Mouse (Mus musculus) thymus, postnatal 25 days (tissue): Measurements from ENCODE around the gene Rfx2.

Source experiments
- DNase-seq: peaks from one replicate; pipeline ENCODE4 v3.0.0; 2022

Gene Rfx2

DNA sequence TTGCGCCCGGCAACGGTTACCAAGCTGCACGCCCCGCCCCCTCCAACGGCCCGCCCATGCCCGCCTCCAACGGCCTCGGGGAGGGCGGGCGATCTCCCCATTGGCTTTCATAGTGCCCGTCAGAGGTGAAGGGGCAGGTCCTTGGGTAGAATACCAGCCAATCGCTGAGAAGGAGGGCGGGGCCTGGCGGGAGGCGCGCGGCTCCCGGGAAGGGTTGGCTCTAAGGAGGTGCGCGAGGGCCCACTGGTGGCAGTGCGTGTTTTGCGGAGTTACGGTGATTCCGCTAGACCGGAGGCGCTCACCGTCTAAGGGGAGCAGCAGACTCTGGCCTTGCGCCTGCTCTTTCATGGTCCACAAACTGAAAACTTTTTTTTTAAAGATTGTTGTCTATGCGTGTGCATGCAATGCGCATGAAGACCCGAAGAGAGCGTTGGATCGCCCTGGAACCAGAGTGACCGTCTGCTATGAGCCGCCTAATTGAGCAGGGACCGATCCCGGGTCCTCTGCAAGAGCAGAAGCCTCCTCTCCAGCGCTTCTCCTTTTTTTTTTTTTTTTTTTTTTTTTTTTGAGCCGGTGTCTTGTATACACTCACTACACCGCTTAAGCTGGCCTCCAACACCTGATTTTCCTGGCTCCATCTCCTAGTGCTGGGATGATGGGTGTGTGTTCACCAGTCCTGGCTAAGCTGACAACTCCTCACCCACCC, 451 bp upstream of the Rfx2 start:
- DNase-seq, result peak; percentile 99

DNA sequence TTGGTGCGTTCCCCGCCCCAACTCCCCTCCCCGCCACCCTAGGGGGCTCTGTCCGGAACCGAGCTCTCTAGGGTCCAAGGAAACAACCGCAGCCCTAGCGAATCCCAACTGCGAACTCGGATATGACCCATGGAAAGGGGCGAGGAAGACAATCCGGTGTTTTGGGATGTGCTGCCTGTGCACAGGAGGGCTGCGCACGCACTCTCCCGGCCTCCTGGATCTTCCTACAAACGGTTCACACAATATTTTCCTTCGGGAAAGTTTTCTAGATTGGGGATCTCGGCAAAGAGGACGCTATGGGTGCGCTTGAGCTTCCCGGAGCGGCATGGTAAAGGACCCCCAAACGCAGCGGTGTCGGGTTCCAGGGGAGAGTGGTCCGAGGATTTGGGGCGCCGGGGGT, 1.0 kb downstream of the Rfx2 start:
- DNase-seq, result no peak

DNA sequence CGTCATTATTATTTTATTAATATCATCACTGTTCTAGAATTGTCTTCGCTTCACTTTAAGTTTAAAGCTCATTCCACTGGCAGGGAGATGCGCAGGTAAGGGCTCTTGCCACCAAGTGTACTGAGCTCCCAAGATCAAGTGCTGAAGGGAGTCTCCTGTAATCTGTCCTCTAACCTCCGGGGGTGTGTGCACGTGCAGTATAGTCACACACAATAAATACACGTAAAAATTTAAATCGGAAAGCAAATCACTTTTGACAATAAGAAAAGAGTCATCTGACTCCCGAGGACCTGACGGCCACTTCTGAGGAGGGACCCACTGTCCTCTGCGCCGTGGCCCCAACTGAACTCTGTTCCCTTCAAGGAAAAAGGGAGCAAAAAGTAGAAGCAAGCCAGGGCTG, 1.6 kb downstream of the Rfx2 start:
- DNase-seq, result no peak

- DNase-seq, result no peak
Measured at GRCm38 (mm10) chr17:56826718-56827117, 4.1 kb downstream of the Rfx2 start.

DNA sequence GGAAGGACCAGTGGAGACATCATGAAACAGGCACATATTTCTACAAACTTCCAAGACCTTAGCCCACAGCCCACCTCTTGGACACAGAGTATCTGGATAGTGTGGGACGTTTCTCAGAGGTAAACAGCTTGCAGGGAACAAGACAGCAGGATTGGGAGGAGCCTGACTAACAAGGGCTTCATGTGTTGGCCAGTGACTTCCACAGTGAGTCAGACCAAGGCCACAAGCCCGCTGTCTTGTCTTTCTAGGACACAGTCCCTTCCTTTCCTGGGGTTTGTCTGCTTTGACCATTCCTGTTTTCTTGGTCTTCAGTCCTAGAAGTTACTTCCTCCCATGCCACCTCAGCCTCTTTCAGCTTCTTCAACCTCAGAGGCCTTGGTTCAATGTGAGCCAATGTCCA, 7.5 kb downstream of the Rfx2 start:
- DNase-seq, result no peak

DNA sequence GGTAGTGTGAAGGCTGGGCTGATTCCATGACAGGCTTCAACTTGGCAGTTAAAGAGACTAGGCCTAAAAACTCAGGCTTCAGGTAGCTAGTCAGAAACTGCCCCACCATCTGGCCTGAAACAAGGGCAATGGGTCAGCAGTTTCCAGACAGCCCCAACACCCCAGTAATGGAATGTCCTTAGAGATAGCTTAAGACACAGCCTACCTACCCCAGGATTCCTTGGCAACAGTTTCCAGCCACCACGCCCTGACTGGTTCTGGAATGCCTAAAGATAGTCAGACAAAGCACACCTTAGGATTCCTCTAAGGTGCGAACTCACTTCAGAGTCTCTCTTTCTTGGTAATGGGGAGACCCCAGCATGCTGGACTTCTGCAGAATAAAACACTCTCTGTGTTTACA, 8.4 kb downstream of the Rfx2 start:
- DNase-seq, result no peak

DNA sequence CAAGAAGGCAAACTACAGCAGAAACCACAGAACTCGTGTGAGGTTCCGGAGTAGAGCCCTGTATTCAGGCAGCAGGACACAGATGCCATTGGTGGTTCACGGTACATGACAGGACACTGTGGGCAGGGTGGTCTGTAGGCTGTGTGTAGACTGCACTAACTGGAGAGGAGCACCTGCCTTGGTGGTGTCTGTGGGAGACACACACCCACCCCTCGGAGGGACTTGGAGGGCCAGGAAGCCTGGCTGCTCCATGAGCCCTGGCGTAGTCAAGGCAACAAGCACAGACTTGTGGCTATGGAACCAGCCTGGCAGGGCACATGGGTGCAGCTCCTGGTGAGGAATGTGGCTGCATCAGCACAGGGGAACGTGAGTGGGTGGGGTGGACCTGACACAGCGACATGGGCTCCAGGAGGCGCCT, 11.1 kb downstream of the Rfx2 start:
- peak; percentile 57 for DNase-seq

DNA sequence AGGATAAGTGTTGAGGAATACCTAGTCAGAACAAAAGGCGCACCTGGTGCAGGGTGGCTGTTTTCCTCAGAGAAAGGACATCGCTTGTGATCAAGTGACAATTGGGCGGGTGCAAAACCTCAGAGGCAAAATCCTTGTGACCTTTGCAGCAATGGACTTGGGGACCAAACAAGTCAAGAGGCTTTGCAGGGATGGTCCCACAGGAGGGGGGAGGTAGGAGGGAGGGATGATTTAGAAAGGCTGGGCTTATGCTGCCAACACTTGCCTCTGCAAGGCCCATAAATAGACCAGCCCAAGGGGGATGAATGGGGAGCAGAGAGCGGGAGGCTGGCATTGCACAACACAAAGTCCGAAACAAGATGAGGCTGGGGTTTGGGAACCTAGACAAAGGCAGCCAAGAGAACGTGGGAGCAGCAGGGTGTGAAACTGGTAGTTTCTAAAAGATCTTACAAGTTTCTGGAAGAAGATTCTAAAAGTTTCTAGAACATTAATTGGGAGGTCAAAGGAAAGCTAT, 11.7 kb downstream of the Rfx2 start:
- no peak for DNase-seq

- no peak for DNase-seq
Measured at GRCm38 (mm10) chr17:56818067-56818636, 12.7 kb downstream of the Rfx2 start.

GRCm38 (mm10) chr17:56815057-56815345, 15.8 kb downstream of the Rfx2 start:
- DNase-seq, result no peak

DNA sequence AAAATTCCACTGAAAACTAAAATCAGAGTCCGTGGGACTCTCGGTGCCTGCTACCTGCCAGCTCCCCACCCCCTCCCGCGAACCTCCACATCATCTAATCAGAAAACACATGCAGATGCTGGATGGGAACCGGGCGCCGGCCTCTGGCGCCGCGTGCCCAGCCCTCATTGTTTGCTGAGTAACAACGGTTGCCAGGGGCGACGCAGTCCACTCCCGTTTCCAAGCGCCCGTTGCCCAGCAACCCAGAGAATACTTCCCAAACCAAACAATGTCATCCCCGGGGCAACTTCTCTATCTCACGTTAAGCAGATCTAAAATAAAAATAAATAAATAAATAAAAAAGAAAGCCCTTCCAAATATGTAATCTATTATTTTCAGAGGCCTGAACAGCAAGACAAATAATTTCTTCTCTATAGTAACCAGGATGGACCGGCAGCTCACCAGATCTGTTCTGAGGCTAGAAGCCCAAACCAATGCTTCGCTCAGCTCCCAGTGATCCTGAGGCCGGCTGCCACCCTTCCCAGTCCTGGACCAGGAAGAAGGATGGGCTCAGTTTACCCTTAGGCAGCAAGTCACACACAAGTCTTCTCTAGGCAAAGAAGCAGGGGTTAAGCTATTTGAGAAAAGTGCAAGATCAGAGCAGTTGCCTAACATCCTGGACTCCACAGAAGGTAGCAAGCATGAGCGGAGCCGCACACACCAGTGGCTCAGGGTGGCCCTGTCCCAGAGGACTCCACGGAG, 16.3 kb downstream of the Rfx2 start:
- no peak for DNase-seq

DNA sequence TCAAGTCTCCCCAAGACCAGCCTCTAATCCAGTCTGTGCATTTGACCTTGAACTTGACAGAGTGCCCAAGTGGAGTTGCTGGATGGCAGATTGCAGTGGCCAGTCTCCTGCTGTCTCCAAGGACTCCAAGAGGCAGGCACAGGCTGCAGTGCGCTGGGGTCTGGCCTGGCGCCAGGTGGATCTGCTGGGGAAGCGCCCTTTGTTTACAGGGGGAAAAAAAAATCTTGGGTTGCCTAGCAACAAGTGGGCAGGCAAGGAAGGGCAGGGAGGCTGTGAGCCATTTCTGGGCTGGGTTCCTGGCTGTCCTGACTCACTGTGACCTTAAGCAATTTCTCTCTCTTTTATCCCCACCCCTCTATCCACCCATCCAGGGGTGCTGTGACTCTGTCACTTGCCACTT, 20.6 kb downstream of the Rfx2 start:
- peak; percentile 28 for DNase-seq

GRCm38 (mm10) chr17:56808518-56808917, 22.3 kb downstream of the Rfx2 start:
- peak; percentile 68 for DNase-seq

DNA sequence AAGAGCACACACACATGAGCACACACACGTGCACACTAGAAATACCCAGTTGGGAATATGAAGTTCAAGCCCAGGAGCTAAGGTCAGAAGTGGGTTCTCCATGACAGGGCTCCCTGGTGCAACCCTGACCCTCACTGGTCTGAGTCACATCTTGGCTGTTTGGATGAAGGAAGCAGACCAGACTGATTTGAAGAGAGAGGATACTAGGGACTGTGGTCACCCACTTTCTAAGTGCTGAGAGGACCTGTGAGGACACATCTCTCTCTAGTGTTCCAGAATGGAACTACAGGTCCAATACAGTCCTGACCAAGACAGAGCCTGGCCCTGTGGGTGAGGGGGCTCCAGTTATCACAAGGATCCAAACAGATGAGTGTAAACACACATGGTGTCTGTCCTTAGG, 25.0 kb downstream of the Rfx2 start:
- DNase-seq, result no peak

DNA sequence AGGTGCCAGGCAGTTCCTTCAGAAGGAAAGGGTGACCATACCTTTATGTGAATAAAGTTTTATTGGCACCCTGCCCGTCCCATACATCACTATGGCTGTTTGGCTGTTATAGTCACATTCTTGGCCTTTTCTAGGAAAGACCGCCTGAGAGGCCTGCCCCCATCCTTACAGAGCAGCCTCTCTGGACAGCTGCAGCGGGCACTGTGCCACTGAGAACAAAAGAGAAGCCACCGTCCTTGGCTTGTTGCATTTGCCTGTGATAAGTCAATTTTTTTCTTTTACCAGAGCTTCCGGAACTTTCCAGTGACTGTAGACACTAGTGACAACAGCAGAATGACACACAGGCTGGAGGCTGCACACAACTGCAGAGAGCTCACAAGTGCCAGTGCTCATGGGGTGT, 25.9 kb downstream of the Rfx2 start:
- DNase-seq, result no peak

DNA sequence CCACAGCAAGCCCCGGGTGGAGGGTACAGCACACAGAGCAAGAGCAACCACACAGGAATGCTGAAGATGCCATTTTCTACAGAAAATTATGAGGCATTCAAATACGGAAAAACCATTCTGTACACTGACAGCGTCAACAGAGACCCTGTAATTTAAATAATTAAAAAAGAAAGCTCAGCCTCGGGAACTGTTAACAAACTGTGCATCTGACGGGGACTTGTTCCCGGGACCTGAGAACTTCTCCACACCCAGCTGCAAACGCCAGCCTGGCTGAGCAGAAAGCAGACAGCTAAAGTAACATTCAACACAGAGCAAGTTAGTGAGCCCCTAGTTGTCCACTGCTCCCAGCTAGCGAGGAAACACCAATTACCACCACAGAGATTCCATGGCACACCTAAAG, 28.7 kb downstream of the Rfx2 start:
- DNase-seq, result no peak

DNA sequence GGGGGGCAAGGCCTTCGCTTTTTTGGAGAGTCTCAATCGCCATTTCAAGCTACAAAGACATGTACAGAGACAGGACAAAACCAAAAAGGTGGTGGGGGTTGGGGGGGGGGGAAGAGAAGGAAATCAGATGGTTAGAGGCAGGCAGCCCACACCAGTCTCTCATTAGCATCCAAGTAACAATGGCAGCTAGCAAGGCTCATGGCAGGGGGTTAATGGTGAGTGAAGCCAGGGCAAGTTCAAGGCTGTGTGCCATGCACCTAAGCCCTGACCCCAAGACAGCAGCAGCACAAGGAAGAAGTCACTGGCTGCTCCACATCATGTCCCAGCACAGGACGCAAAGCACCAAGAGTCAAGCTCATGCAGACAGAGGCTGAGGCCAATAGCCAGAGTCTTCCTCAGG, 31.5 kb downstream of the Rfx2 start:
- DNase-seq, result no peak

DNA sequence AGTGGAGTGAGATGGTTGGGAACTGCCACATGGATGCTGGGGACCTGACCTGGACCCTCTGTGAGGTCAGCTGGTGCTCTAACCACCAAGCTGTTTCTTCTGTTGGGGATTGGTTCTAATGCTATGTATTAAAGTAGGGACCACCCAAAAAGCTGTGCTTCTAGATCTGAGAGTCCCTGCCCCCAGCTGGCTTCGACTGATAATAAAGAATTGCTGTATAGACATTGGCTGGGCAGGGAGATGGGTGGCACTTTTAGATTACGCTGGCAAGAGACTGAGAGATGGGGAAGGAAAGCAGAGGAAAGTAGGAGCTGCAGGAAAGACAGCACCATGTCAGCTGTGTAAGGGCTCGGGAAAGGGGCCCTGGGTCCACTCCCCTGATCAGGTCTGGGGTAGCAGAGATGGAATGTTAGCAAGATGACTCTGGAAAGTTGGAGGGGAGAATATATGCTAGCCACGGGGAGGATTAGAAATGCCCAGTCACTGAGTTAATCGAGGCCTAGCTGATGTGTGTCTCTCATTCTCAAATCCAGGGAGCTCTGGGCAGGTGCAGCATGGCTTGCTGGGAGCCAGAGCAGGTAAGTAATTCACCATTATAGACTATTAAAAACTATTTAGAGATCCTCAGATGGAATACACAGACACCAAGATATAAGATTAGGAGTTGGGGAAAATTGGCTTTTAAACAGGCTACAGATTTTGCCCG, 37.0 kb downstream of the Rfx2 start:
- DNase-seq, result no peak

DNA sequence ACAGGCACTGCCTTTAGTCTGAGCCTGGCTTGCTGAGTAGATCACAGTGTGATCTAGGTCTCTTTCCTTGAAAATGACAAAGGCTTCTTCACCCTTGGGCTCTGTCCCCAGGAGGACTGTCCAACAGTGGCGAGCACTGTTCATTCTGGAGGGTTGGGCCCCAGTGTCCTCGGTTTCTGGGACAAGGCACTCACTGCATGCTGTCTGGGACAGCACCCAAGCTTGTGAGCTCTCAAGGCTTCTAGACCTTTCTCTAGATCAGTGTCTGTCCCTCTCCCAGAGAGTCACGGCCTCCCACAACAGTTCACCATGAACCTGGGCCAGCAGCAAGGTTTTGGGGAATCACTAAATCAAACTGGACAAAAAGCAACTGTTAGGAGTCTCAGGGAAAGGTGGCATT, 38.2 kb downstream of the Rfx2 start:
- no peak for DNase-seq

DNA sequence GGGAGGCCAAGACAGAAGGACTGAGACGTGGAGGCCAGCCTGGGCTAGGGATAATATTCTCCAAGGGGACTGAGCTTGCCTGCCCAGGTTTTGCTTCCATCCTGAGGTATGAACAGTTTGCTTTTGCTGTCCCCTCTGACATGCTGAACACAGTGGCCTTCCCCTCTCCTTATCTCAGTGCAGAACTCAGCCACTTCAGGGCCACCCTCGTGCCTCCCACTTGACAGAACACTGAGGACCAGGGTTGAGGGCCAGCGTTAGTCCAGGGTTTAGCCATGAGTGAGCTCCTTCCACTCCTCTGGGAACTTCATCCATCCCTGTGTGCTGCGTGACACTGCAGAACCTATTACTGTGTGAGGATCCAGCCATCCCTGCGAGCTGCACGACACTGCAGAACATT, 41.5 kb downstream of the Rfx2 start:
- DNase-seq, result no peak

GRCm38 (mm10) chr17:56788886-56789285, 41.9 kb downstream of the Rfx2 start:
- no peak for DNase-seq

DNA sequence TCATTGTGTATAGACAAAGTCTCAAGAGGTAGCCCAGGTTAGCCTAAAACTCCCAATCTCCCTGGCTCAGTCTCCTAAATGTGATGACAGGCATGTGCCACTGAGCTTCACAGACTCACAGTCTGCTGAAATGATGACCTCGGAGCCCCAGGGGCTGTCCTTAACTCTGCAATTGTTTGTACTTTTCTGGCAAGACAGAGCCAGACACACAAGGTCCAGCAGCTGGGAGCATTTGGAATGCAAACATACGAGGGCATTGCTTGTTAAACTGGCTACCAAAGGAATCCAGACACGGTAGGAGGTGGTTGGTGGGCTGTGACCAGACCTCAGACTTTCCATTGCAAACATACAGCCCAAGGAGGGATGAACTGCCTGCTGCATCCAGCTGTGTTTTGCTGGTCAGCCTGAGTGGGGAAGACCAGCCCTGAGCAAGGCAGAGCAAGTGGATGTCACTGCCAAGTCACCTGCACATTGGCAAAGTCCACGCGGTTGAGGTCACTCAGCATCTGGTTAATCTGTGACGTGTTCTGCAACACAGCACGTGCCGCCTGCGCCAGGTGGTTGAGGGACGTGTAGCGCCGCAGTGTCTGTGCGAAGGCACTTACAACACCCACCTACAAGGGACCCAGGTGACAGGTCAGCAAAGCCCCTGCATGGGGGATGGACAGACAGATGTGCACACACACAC, 50.4 kb downstream of the Rfx2 start:
- no peak for DNase-seq

- no peak for DNase-seq
Measured at GRCm38 (mm10) chr17:56778779-56779362, 51.9 kb downstream of the Rfx2 start.
